Mouse (Mus musculus): ENCODE results near the gene Kank4.

Gene Kank4

GRCm38 (mm10) chr4:98805291-98806048 lies 11.9 kb downstream of the Kank4 start:
- DNase-seq (ENCODE audit: low read depth, low spot score) = no peak
- Histone ChIP-seq H3K27me3 (ENCODE audit: control insufficient read depth, insufficient read depth, low read length, poor library complexity, severe bottlenecking) (no peaks in the 10 kb centered on the region), H3K36me3 (ENCODE audit: control insufficient read depth, insufficient read depth, low read length, poor library complexity, severe bottlenecking) (no peaks in the 10 kb centered on the region)

GRCm38 (mm10) chr4:98804476-98805134 lies 12.7 kb downstream of the Kank4 start:
- H3K27me3 ChIP-seq (ENCODE audit: control insufficient read depth, insufficient read depth, low read length, poor library complexity, severe bottlenecking) = no peaks in the 10 kb centered on the region
- no peaks in the 10 kb centered on the region for H3K36me3 ChIP-seq (ENCODE audit: control insufficient read depth, insufficient read depth, low read length, poor library complexity, severe bottlenecking)
- no peak for DNase-seq (ENCODE audit: low read depth, low spot score)

DNA sequence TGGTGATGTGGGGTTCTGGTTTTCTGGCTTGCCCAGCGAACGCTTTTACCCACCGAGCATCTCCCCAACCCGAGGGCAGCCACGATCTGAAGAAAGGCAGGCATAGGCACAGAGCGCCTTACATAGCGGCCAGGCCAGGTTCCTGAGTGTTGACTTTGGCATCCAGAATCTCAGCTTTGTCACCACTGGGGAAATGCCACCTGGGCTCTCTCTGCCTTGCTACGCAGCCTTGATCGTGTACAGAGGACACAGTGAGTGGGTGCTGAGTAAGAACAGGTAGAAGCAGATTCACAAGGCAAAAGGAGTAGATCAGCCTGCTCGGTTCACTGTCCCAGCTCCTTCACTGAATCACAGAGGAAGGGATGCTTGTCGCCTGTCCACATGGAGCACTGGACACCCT lies 15.6 kb downstream of the Kank4 start:
- DNase-seq (ENCODE audit: low read depth, low spot score) = no peak
- Histone ChIP-seq H3K36me3 (ENCODE audit: control insufficient read depth, insufficient read depth, low read length, poor library complexity, severe bottlenecking) (no peaks in the 10 kb centered on the region), H3K27me3 (ENCODE audit: control insufficient read depth, insufficient read depth, low read length, poor library complexity, severe bottlenecking) (no peaks in the 10 kb centered on the region)

- Histone ChIP-seq H3K27me3 (ENCODE audit: control insufficient read depth, insufficient read depth, low read length, poor library complexity, severe bottlenecking) (no peaks in the 10 kb centered on the region), H3K36me3 (ENCODE audit: control insufficient read depth, insufficient read depth, low read length, poor library complexity, severe bottlenecking) (no peaks in the 10 kb centered on the region)
- no peak for DNase-seq (ENCODE audit: low read depth, low spot score)
Observed at GRCm38 (mm10) chr4:98800824-98801223, 16.5 kb downstream of the Kank4 start.

DNA sequence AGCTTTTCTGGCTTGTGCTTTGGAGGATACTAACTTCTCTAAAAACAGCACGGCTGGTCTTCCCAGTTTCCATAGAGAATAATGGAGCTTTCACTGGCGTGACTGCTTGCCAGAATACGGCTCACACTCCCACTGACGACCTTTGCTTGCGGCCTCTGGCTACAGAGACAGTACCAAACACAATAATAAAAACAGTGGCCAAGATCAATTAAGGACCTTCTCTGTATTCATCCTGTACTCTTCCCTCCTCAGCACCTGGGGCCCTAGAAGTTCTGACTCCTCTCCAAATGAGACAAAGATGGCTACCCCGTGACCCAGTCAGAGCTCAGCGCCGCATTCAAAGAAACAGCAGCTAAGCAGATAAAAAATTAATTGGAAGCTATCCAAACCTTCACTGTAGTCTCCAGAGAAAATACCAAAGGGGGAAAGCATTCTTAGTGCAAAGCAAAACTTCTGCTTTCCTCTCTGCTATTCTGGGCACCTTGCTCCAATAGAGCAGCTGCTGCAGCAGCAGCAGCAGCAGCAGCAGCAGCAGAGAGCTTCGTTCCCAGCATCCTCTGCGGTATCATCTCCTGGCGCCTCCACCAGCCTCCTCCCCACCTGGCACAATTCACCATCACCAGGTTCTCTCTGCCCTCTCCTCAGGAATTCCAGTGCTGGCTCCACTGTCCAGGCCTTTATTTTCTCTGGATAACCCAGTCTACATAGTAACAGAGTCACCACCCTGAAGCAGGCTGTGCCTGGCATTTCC lies 20.6 kb downstream of the Kank4 start:
- DNase-seq (ENCODE audit: low read depth, low spot score) = no peak
- Histone ChIP-seq H3K27me3 (ENCODE audit: control insufficient read depth, insufficient read depth, low read length, poor library complexity, severe bottlenecking) (no peaks in the 10 kb centered on the region), H3K36me3 (ENCODE audit: control insufficient read depth, insufficient read depth, low read length, poor library complexity, severe bottlenecking) (no peaks in the 10 kb centered on the region)

GRCm38 (mm10) chr4:98795241-98795640 lies 22.1 kb downstream of the Kank4 start:
- no peak for DNase-seq (ENCODE audit: low read depth, low spot score)
- H3K36me3 ChIP-seq (ENCODE audit: control insufficient read depth, insufficient read depth, low read length, poor library complexity, severe bottlenecking) = no peaks in the 10 kb centered on the region
- H3K27me3 ChIP-seq (ENCODE audit: control insufficient read depth, insufficient read depth, low read length, poor library complexity, severe bottlenecking) = no peaks in the 10 kb centered on the region

- DNase-seq (ENCODE audit: low read depth, low spot score) = no peak
Observed at GRCm38 (mm10) chr4:98793486-98793885, 23.9 kb downstream of the Kank4 start.

DNA sequence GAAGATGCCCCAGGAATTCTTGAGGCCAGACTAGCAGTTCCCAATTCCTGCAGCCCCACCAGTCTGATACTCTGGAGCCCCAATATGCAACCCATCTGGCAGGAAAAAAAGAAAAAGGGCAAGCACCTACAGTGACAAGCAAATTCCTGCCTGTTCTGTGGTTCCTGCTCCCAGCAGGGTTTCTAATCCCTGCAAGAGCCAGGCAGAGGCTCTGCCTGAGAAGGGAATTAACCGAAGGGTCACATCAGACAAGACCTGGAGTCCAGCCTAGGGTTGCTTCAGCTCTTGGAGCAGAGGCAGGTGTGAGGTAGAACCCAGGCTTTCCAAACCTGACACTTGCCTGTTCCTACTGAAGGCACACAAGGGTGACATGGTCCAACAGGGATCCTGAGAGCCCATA lies 26.6 kb downstream of the Kank4 start:
- DNase-seq (ENCODE audit: low read depth, low spot score) = no peak
- H3K36me3 ChIP-seq (ENCODE audit: control insufficient read depth, insufficient read depth, low read length, poor library complexity, severe bottlenecking) = no peaks in the 10 kb centered on the region
- no peaks in the 10 kb centered on the region for H3K27me3 ChIP-seq (ENCODE audit: control insufficient read depth, insufficient read depth, low read length, poor library complexity, severe bottlenecking)

More at GRCm38 (mm10) chr4:98793486-98793885, 23.9 kb downstream of the Kank4 start:
- Histone ChIP-seq H3K27me3 (ENCODE audit: control insufficient read depth, insufficient read depth, low read length, poor library complexity, severe bottlenecking) (no peaks in the 10 kb centered on the region), H3K36me3 (ENCODE audit: control insufficient read depth, insufficient read depth, low read length, poor library complexity, severe bottlenecking) (no peaks in the 10 kb centered on the region)

- Histone ChIP-seq H3K36me3 (ENCODE audit: control insufficient read depth, insufficient read depth, low read length, poor library complexity, severe bottlenecking) (no peaks in the 10 kb centered on the region), H3K27me3 (ENCODE audit: control insufficient read depth, insufficient read depth, low read length, poor library complexity, severe bottlenecking) (no peaks in the 10 kb centered on the region)
- DNase-seq (ENCODE audit: low read depth, low spot score) = no peak
Observed at GRCm38 (mm10) chr4:98789861-98790311, 27.5 kb downstream of the Kank4 start.

- Histone ChIP-seq H3K27me3 (ENCODE audit: control insufficient read depth, insufficient read depth, low read length, poor library complexity, severe bottlenecking) (no peaks in the 10 kb centered on the region), H3K36me3 (ENCODE audit: control insufficient read depth, insufficient read depth, low read length, poor library complexity, severe bottlenecking) (no peaks in the 10 kb centered on the region)
- DNase-seq (ENCODE audit: low read depth, low spot score) = no peak
Observed at GRCm38 (mm10) chr4:98789133-98789765, 28.1 kb downstream of the Kank4 start.

DNA sequence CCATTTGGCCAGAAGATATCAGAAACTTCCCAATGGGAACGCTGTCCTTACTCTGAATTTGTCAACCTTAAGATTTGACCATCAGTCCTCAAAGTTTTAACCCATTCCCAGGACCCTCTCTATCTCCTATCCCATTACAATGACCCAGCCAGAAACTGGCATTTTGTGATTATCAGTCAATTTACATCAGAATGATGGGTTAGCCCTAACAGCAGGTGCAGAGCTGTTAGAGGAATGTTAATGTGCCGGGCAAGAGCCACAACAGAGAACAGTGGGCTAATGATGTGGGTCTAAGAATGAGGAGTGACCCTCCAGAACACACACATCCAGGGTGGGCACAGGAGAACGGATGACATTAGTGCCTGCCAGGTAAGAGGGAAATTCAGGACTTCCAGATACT lies 31.1 kb downstream of the Kank4 start:
- Histone ChIP-seq H3K36me3 (ENCODE audit: control insufficient read depth, insufficient read depth, low read length, poor library complexity, severe bottlenecking) (no peaks in the 10 kb centered on the region), H3K27me3 (ENCODE audit: control insufficient read depth, insufficient read depth, low read length, poor library complexity, severe bottlenecking) (no peaks in the 10 kb centered on the region)
- no peak for DNase-seq (ENCODE audit: low read depth, low spot score)

- Histone ChIP-seq H3K36me3 (ENCODE audit: control insufficient read depth, insufficient read depth, low read length, poor library complexity, severe bottlenecking) (no peaks in the 10 kb centered on the region), H3K27me3 (ENCODE audit: control insufficient read depth, insufficient read depth, low read length, poor library complexity, severe bottlenecking) (no peaks in the 10 kb centered on the region)
- DNase-seq (ENCODE audit: low read depth, low spot score) = no peak
Observed at GRCm38 (mm10) chr4:98785851-98786250, 31.5 kb downstream of the Kank4 start.

DNA sequence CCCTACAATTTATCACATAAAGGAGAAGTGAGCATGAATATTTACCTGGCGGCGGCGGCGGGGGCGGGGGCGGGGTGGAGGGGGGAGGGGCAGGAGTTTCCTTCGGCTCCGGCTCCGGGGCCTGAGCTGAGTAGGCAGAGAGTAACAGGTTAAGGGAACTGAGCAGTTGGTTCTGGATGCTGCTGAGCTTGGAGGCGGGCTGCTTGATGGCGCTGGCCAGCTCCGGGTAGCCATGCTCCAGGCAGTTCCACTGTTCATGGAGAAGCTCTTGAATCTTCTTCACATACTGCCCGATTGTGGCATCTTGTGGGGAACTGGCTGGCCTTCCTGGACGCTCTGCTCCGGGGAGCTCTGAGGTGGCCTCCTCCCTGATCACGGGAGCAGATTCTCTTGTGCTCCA lies 39.1 kb downstream of the Kank4 start:
- no peak for DNase-seq (ENCODE audit: low read depth, low spot score)
- H3K27me3 ChIP-seq (ENCODE audit: control insufficient read depth, insufficient read depth, low read length, poor library complexity, severe bottlenecking) = no peaks in the 10 kb centered on the region
- no peaks in the 10 kb centered on the region for H3K36me3 ChIP-seq (ENCODE audit: control insufficient read depth, insufficient read depth, low read length, poor library complexity, severe bottlenecking)

GRCm38 (mm10) chr4:98777464-98777863 lies 39.9 kb downstream of the Kank4 start:
- Histone ChIP-seq H3K36me3 (ENCODE audit: control insufficient read depth, insufficient read depth, low read length, poor library complexity, severe bottlenecking) (no peaks in the 10 kb centered on the region), H3K27me3 (ENCODE audit: control insufficient read depth, insufficient read depth, low read length, poor library complexity, severe bottlenecking) (no peaks in the 10 kb centered on the region)
- no peak for DNase-seq (ENCODE audit: low read depth, low spot score)
